22 mouse cellular contexts compared by ENCODE assay signal in genomic region chr10:18634405-18634985, GRCm38 (mm10).
DNase-seq lines count a peak whose midpoint lies in the region; ATAC-seq and TF ChIP-seq lines count a peak whose summit lies in the region.
"Had no signal": no experiment of that assay in that cellular context is flagged by ENCODE, and none has a peak within 500 bp of the region (broad histone marks: within the 10 kb centered on the region; RNA-seq: fewer than 3 reads in every experiment).

No protein-coding gene starts in this region.

- TF ChIP-seq CTCF in hindbrain, postnatal 0 days (IDR thresholded peaks at IDR 0.05; ENCODE audit: low read depth): no peak

- H3K4me2 ChIP-seq in hindbrain, postnatal 0 days (ENCODE audit: low read depth, low read length): no peak overlapping the region
- no peak overlapping the region for H3K4me2 ChIP-seq in hindbrain, embryonic 12.5 days (replicated peaks)
- H3K4me2 ChIP-seq: embryonic facial prominence, embryonic 12.5 days; heart, embryonic 13.5 days; intestine, embryonic 15.5 days; liver, embryonic 11.5 days; neural tube, embryonic 12.5 days had no signal

- H3K27ac ChIP-seq in hindbrain, postnatal 0 days: no peak overlapping the region
- H3K27ac ChIP-seq in hindbrain, embryonic 12.5 days: no peak overlapping the region
- H3K27ac ChIP-seq: embryonic facial prominence, embryonic 12.5 days; heart, embryonic 13.5 days; intestine, embryonic 15.5 days; kidney, postnatal 0 days; layer of hippocampus, adult 2 months; limb, embryonic 10.5 days; neural tube, embryonic 12.5 days had no signal

- WGBS in hindbrain, postnatal 0 days: 73% methylated on average over 7 of the region's 7 CpGs
- 87% methylated on average over 7 of the region's 7 CpGs for WGBS in hindbrain, embryonic 12.5 days

- no peak for DNase-seq in hindbrain, postnatal 0 days (ENCODE audit: low spot score)
- DNase-seq in adrenal gland, adult 8-10 months: peak; percentile 8
- DNase-seq in cerebellum, adult 18-20 months: peak; percentile 40 to 46
- no peak for DNase-seq in kidney, adult 8-10 months
- DNase-seq in spleen, postnatal 4 days (ENCODE audit: low spot score in 2 of 2): no peak
- DNase-seq in testis, postnatal 14 days (ENCODE audit: low spot score): no peak
- DNase-seq: heart, postnatal 4 days; lung, adult 2 months; lung, postnatal 36 days; right cerebral cortex, postnatal 14 days; thymus, postnatal 4 days had no signal

- no peaks in the 10 kb centered on the region for H3K4me1 ChIP-seq in hindbrain, postnatal 0 days (ENCODE audit: insufficient read depth, low read length)
- no peaks in the 10 kb centered on the region for H3K4me1 ChIP-seq in hindbrain, embryonic 12.5 days
- H3K4me1 ChIP-seq: embryonic facial prominence, embryonic 12.5 days; heart, embryonic 13.5 days; intestine, embryonic 15.5 days; limb, embryonic 10.5 days; neural tube, embryonic 12.5 days had no signal

- no peak overlapping the region for H3K4me3 ChIP-seq in hindbrain, postnatal 0 days (ENCODE audit: low read length)
- H3K4me3 ChIP-seq in hindbrain, embryonic 12.5 days: no peak overlapping the region
- H3K4me3 ChIP-seq: embryonic facial prominence, embryonic 12.5 days; heart, embryonic 13.5 days; intestine, embryonic 15.5 days; layer of hippocampus, adult 2 months; limb, embryonic 10.5 days; neural tube, embryonic 12.5 days had no signal

- H3K9ac ChIP-seq in hindbrain, postnatal 0 days (replicated peaks; ENCODE audit: low read length): no peak overlapping the region
- H3K9ac ChIP-seq in hindbrain, embryonic 12.5 days: no peak overlapping the region
- H3K9ac ChIP-seq: embryonic facial prominence, embryonic 12.5 days; heart, embryonic 13.5 days; intestine, embryonic 15.5 days; neural tube, embryonic 12.5 days had no signal

- H3K27me3 ChIP-seq in hindbrain, postnatal 0 days (ENCODE audit: insufficient read depth, low read length): no peaks in the 10 kb centered on the region
- no peaks in the 10 kb centered on the region for H3K27me3 ChIP-seq in hindbrain, embryonic 12.5 days
- H3K27me3 ChIP-seq: embryonic facial prominence, embryonic 12.5 days; heart, embryonic 13.5 days; intestine, embryonic 15.5 days; neural tube, embryonic 12.5 days had no signal

- no peaks in the 10 kb centered on the region for H3K9me3 ChIP-seq in hindbrain, postnatal 0 days (ENCODE audit: low read length)
- H3K9me3 ChIP-seq in hindbrain, embryonic 12.5 days (replicated peaks): no peaks in the 10 kb centered on the region
- H3K9me3 ChIP-seq: embryonic facial prominence, embryonic 12.5 days; G1E; heart, embryonic 13.5 days; intestine, embryonic 15.5 days; limb, embryonic 10.5 days; neural tube, embryonic 12.5 days had no signal

- peaks cover 9% of the 10 kb centered on the region; the same call in 1 of the 2 replicates for H3K36me3 ChIP-seq in hindbrain, postnatal 0 days (ENCODE audit: insufficient read depth, low read length)
- H3K36me3 ChIP-seq in hindbrain, embryonic 12.5 days: no peaks in the 10 kb centered on the region
- H3K36me3 ChIP-seq: embryonic facial prominence, embryonic 12.5 days; G1E; heart, embryonic 13.5 days; intestine, embryonic 15.5 days; limb, embryonic 10.5 days; neural tube, embryonic 12.5 days had no signal

- 0 out of 2 replicates have a peak, but pooled peaks have one; percentile 18 for ATAC-seq in hindbrain, postnatal 0 days
- no peak for ATAC-seq in hindbrain, embryonic 12.5 days (ENCODE audit: low FRiP score)
- ATAC-seq: forebrain, embryonic 16.5 days; intestine, embryonic 15.5 days had no signal

Comparison
In these comparisons a context has a peak if more than half of its experiments do, and no peak if none do; other contexts are left out.
1. DNase-seq: peak in adrenal gland, adult 8-10 months (single experiment) and cerebellum, adult 18-20 months (2 of 2); none in hindbrain, postnatal 0 days (single experiment), kidney, adult 8-10 months (0 of 2), spleen, postnatal 4 days (0 of 2) and testis, postnatal 14 days (single experiment).